ENCODE assay signal across 9 mouse cellular contexts in genomic region chr4:140702611-140703327, GRCm38 (mm10). TPM values are rescaled to one million over a fixed set of nuclear protein-coding genes. Genes with fewer than 3 reads are reported as not detected.
DNase-seq lines count a peak whose midpoint lies in the region; ATAC-seq and TF ChIP-seq lines count a peak whose summit lies in the region.
"Had no signal": no experiment of that assay in that cellular context is flagged by ENCODE, and none has a peak within 500 bp of the region (broad histone marks: within the 10 kb centered on the region; RNA-seq: fewer than 3 reads in every experiment).

No protein-coding gene starts in this region.

- 2% methylated on average over 48 of the region's 68 CpGs for WGBS in cerebellum, adult 2 months
- 2% methylated on average over 34 of the region's 68 CpGs for WGBS in forebrain, postnatal 0 days

- H3K9ac ChIP-seq in forebrain, postnatal 0 days, result peak overlapping the region; percentile 67

- no peak for TF ChIP-seq CTCF in cerebellum, adult 2 months (IDR thresholded peaks at IDR 0.05; ENCODE audit: borderline replicate concordance, insufficient read depth, low read depth, low read length)
- no peak for TF ChIP-seq CTCF in forebrain, postnatal 0 days (IDR thresholded peaks at IDR 0.05; ENCODE audit: low read depth)

- H3K9me3 ChIP-seq in forebrain, postnatal 0 days (ENCODE audit: low read length), result no peaks in the 10 kb centered on the region

- peak; percentile 73 for ATAC-seq in forebrain, postnatal 0 days

- peak overlapping the region; percentile 87 for H3K4me2 ChIP-seq in forebrain, postnatal 0 days (ENCODE audit: low read depth)

- H3K27ac ChIP-seq in cerebellum, adult 2 months (ENCODE audit: insufficient read depth, low read length), result peak overlapping the region; percentile 18
- peak overlapping the region; percentile 93 for H3K27ac ChIP-seq in forebrain, postnatal 0 days (ENCODE audit: low read depth, low read length)

- no peaks in the 10 kb centered on the region for H3K27me3 ChIP-seq in cerebellum, adult 2 months (ENCODE audit: control insufficient read depth, insufficient read depth, low read length)
- peaks cover 12% of the 10 kb centered on the region for H3K27me3 ChIP-seq in forebrain, postnatal 0 days (ENCODE audit: insufficient read depth, low read length)

- H3K4me3 ChIP-seq in cerebellum, adult 2 months (replicated peaks; ENCODE audit: insufficient read depth, low read depth, low read length), result peak overlapping the region; percentile 76
- peak overlapping the region; percentile 96 for H3K4me3 ChIP-seq in forebrain, postnatal 0 days (ENCODE audit: low read depth, low read length)

- peak; percentile 83 for DNase-seq in MN1 (ENCODE audit: low spot score)
- DNase-seq in cerebellum, adult 2 months, result peak; percentile 83 to 85
- peak; percentile 85 for DNase-seq in forebrain, postnatal 0 days
- DNase-seq in heart, postnatal 4 days, result peak; percentile 90
- peak; percentile 72 to 76 for DNase-seq in layer of hippocampus, postnatal 14 days (ENCODE audit: low spot score in 2 of 2)
- peak; percentile 88 for DNase-seq in lung, postnatal 14 days
- peak; percentile 87 for DNase-seq in retina, embryonic 14.5 days (ENCODE audit: low spot score)
- DNase-seq in thymus, postnatal 36 days, result peak; percentile 87 to 90

- no peak for TF ChIP-seq POLR2A in cerebellum, adult 2 months (IDR thresholded peaks at IDR 0.05; ENCODE audit: borderline replicate concordance, insufficient read depth, low read length)

- peaks cover 3% of the 10 kb centered on the region; the same call in 1 of the 2 replicates for H3K4me1 ChIP-seq in cerebellum, adult 2 months (ENCODE audit: control insufficient read depth, insufficient read depth, low read length)
- peaks cover 5% of the 10 kb centered on the region; the same call in 1 of the 2 replicates for H3K4me1 ChIP-seq in forebrain, postnatal 0 days (ENCODE audit: insufficient read depth)

- no peaks in the 10 kb centered on the region for H3K36me3 ChIP-seq in forebrain, postnatal 0 days (ENCODE audit: insufficient read depth)

RNA-seq across cellular contexts. Expression of gene Rcc2, which starts 2.4 kb away (rescaled TPM):
- polyA plus RNA-seq in cerebellum, adult 2 months (2012; rRNA removed), result 40.0 and 40.6 TPM in 2 replicates
- 55.2 and 62.3 TPM in 2 replicates for total RNA-seq in forebrain, postnatal 0 days (2014; rRNA removed)
- polyA plus RNA-seq in forebrain, postnatal 0 days (2015; fragmentation: Nextera tagmentation; extraction: Ambion mirVana), result 20.3 and 20.8 TPM in 2 replicates
- total RNA-seq in heart, postnatal 4 days (2021), result 10 to 100 TPM; 38.2 to 38.5 TPM
- total RNA-seq in layer of hippocampus, postnatal 14 days (2021), result 10 to 100 TPM; 74.9 to 75.4 TPM

RNA-seq across cellular contexts. Expression of gene Arhgef10l, which starts 37.0 kb away (rescaled TPM):
- polyA plus RNA-seq in cerebellum, adult 2 months (2012; rRNA removed), result 52.7 and 55.5 TPM in 2 replicates
- 52.5 and 59.0 TPM in 2 replicates for total RNA-seq in forebrain, postnatal 0 days (2014; rRNA removed)
- 13.8 and 16.5 TPM in 2 replicates for polyA plus RNA-seq in forebrain, postnatal 0 days (2015; fragmentation: Nextera tagmentation; extraction: Ambion mirVana)
- total RNA-seq in heart, postnatal 4 days (2021), result 10 to 100 TPM; 45.9 to 46.7 TPM
- 10 to 100 TPM; 48.8 to 50.8 TPM for total RNA-seq in layer of hippocampus, postnatal 14 days (2021)

RNA-seq across cellular contexts. Expression of gene Padi6, which starts 39.7 kb away (rescaled TPM):
- not detected in 2 replicates for polyA plus RNA-seq in cerebellum, adult 2 months (2012; rRNA removed)
- total RNA-seq in forebrain, postnatal 0 days (2014; rRNA removed), result 0.08 TPM in 1 of 2 replicates, not detected in the other
- 0.11 and 0.18 TPM in 2 replicates for polyA plus RNA-seq in forebrain, postnatal 0 days (2015; fragmentation: Nextera tagmentation; extraction: Ambion mirVana)
- not detected for total RNA-seq in heart, postnatal 4 days (2021)
- under 1 TPM in 1 of 2 experiments, not detected in 1; 0.17 TPM for total RNA-seq in layer of hippocampus, postnatal 14 days (2021)
- polyA plus RNA-seq: large intestine, adult 2 months had no signal

Comparison
In these comparisons a context has a peak if more than half of its experiments do, and no peak if none do; other contexts are left out.
1. Peak in every context shown above with its lines: DNase-seq, ATAC-seq, H3K4me3 ChIP-seq and H3K27ac ChIP-seq.